Mouse (Mus musculus) midbrain, embryonic 14.5 days (tissue): ENCODE data around the gene Als2cl. TPM values are rescaled to one million over a fixed set of nuclear protein-coding genes. Genes with fewer than 3 reads are reported as not detected.

ENCODE experiments used
- microRNA-seq: library from miRNA; unstranded; fragments of <30 nt; microRNA quantifications from one replicate; pipeline ENCODE4, GENCODE M21; 2016
- polyA plus RNA-seq: library from polyadenylated mRNA; unstranded; fragments of >200 nt; fragmentation: Nextera tagmentation; extraction: Ambion mirVana; gene quantifications from 2 replicates; pipeline ENCODE4 v1.2.1, GENCODE M21; 2014

Als2cl gene
- polyA plus RNA-seq, 1 experiment from 2014 or later, result 0.72 TPM

Small RNA genes lying within 50 kb of the gene (microRNA-seq; reads per million reads assigned to microRNA genes)
- not detected for gene Gm24269

Other genes with a start within 250 kb of the Als2cl start
- 3.6 and 5.3 TPM in 2 replicates for gene Nbeal2, start 225.7 kb upstream of the Als2cl start, polyA plus RNA-seq
- 106 and 122 TPM in 2 replicates for gene Ccdc12, start 223.4 kb upstream of the Als2cl start, polyA plus RNA-seq
- 0.25 TPM in 1 of 2 replicates, not detected in the other for gene Myl3, start 138.0 kb upstream of the Als2cl start, polyA plus RNA-seq
- gene Pth1r, start 132.7 kb upstream of the Als2cl start, polyA plus RNA-seq, result 5.8 and 9.3 TPM in 2 replicates
- gene Prss42, start 81.7 kb upstream of the Als2cl start, polyA plus RNA-seq, result not detected in 2 replicates
- not detected in 2 replicates for gene Prss44, start 65.9 kb upstream of the Als2cl start, polyA plus RNA-seq
- not detected in 2 replicates for gene Prss43, start 53.2 kb upstream of the Als2cl start, polyA plus RNA-seq
- not detected in 2 replicates for gene Prss45, start 45.3 kb upstream of the Als2cl start, polyA plus RNA-seq
- not detected in 2 replicates for gene Prss46, start 35.4 kb upstream of the Als2cl start, polyA plus RNA-seq
- 0.24 and 0.34 TPM in 2 replicates for gene Prss50, start 21.9 kb upstream of the Als2cl start, polyA plus RNA-seq
- 0.75 and 1.5 TPM in 2 replicates for gene Tmie, start 243 bp downstream of the Als2cl start, polyA plus RNA-seq
- not detected in 2 replicates for gene Fam240a, start 37.0 kb downstream of the Als2cl start, polyA plus RNA-seq
- gene Tdgf1, start 66.3 kb downstream of the Als2cl start, polyA plus RNA-seq, result not detected in 2 replicates
- gene Lrrc2, start 71.7 kb downstream of the Als2cl start, polyA plus RNA-seq, result 0.38 and 0.51 TPM in 2 replicates
- not detected in 2 replicates for gene Rtp3, start 110.7 kb downstream of the Als2cl start, polyA plus RNA-seq
- 0.24 and 0.51 TPM in 2 replicates for gene Ltf, start 139.4 kb downstream of the Als2cl start, polyA plus RNA-seq
- gene Ccrl2, start 177.6 kb downstream of the Als2cl start, polyA plus RNA-seq, result 1.2 and 1.9 TPM in 2 replicates
- 45.1 and 50.7 TPM in 2 replicates for gene Lrrfip2, start 237.7 kb downstream of the Als2cl start, polyA plus RNA-seq